Comparison of ENCODE assay signal across 10 mouse cellular contexts in the genomic region with DNA sequence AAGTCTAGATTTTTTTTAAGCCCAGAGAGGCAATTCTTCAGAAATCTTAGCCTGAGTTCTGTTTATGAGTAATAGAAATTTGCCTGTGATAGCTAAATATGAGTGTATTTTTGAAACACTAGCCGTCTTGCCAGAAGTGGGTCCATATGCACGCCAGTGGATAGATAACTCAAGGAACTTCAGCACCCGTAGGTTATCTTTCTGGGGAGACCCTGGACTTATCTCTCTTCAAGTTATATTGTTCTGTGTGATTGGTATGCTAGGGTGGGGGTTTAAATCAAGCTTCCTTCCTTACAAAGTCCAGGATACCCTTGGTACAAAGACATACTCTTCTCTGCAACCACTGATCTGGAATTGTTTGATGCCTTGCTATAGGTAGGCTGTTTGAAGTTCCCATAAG. TPM values are rescaled to one million over a fixed set of nuclear protein-coding genes. Genes with fewer than 3 reads are reported as not detected.
DNase-seq lines count a peak whose midpoint lies in the region; ATAC-seq and TF ChIP-seq lines count a peak whose summit lies in the region.
"Had no signal": no experiment of that assay in that cellular context is flagged by ENCODE, and none has a peak within 500 bp of the region (broad histone marks: within the 10 kb centered on the region; RNA-seq: fewer than 3 reads in every experiment).

No protein-coding gene starts in this region.

- ATAC-seq in intestine, embryonic 14.5 days (replicated peaks; ENCODE audit: low FRiP score, low TSS enrichment, low read depth): no peak
- no peak for ATAC-seq in intestine, embryonic 16.5 days
- ATAC-seq in forebrain, postnatal 0 days: no peak

- H3K36me3 ChIP-seq in intestine, embryonic 14.5 days (ENCODE audit: control insufficient read depth, insufficient read depth, low read length): no peaks in the 10 kb centered on the region
- no peaks in the 10 kb centered on the region for H3K36me3 ChIP-seq in intestine, embryonic 16.5 days (ENCODE audit: control insufficient read depth, insufficient read depth, low read length)
- H3K36me3 ChIP-seq in forebrain, postnatal 0 days (ENCODE audit: insufficient read depth): no peaks in the 10 kb centered on the region
- no peaks in the 10 kb centered on the region for H3K36me3 ChIP-seq in midbrain, embryonic 10.5 days

- H3K4me1 ChIP-seq in intestine, embryonic 14.5 days (replicated peaks; ENCODE audit: control insufficient read depth, insufficient read depth, low read length): peaks cover 10% of the 10 kb centered on the region
- H3K4me1 ChIP-seq in intestine, embryonic 16.5 days (ENCODE audit: control insufficient read depth, insufficient read depth, low read length): peaks cover 8% of the 10 kb centered on the region
- peaks cover 14% of the 10 kb centered on the region for H3K4me1 ChIP-seq in forebrain, postnatal 0 days (ENCODE audit: insufficient read depth)
- peaks cover 21% of the 10 kb centered on the region for H3K4me1 ChIP-seq in midbrain, embryonic 10.5 days

- H3K27ac ChIP-seq in intestine, embryonic 14.5 days (ENCODE audit: low read depth): no peak overlapping the region
- no peak overlapping the region for H3K27ac ChIP-seq in intestine, embryonic 16.5 days (ENCODE audit: low read length)
- no peak overlapping the region for H3K27ac ChIP-seq in forebrain, postnatal 0 days (ENCODE audit: low read depth, low read length)
- no peak overlapping the region for H3K27ac ChIP-seq in midbrain, embryonic 10.5 days (replicated peaks)

- peak overlapping the region; percentile 58 for H3K4me2 ChIP-seq in intestine, embryonic 14.5 days (ENCODE audit: low read length)
- no peak overlapping the region for H3K4me2 ChIP-seq in intestine, embryonic 16.5 days (ENCODE audit: low read depth, low read length)
- peak overlapping the region; percentile 68 for H3K4me2 ChIP-seq in forebrain, postnatal 0 days (ENCODE audit: low read depth)

- peak overlapping the region; percentile 86 for H3K4me3 ChIP-seq in intestine, embryonic 14.5 days (ENCODE audit: low read depth, low read length)
- no peak overlapping the region for H3K4me3 ChIP-seq in intestine, embryonic 16.5 days (ENCODE audit: low read length)
- peak overlapping the region; percentile 92 for H3K4me3 ChIP-seq in forebrain, postnatal 0 days (ENCODE audit: low read depth, low read length)
- H3K4me3 ChIP-seq in midbrain, embryonic 10.5 days: peak overlapping the region; percentile 82

- no peak for DNase-seq in intestine, embryonic 14.5 days (ENCODE audit: low spot score)
- peak; percentile 14 for DNase-seq in c-Kit-positive CD71-positive TER-119-negative erythroid progenitor cells, embryonic 14.5 days (ENCODE audit: low read depth)
- no peak for DNase-seq in forebrain, postnatal 0 days
- no peak for DNase-seq in midbrain, embryonic 10.5 days (ENCODE audit: low spot score)
- no peak for DNase-seq in ovary, adult 18-20 months (ENCODE audit: low spot score)
- DNase-seq in frontal cortex, postnatal 36 days (ENCODE audit: low spot score in 2 of 2): no peak
- no peak for DNase-seq in adrenal gland, adult (ENCODE audit: inconsistent age in 2 of 2, low spot score in 1 of 2)
- DNase-seq: gastrocnemius, postnatal 10 days; retina, postnatal 1 day had no signal

- no peak for TF ChIP-seq CTCF in forebrain, postnatal 0 days (IDR thresholded peaks at IDR 0.05; ENCODE audit: low read depth)

- 69% methylated on average over 3 of the region's 3 CpGs for WGBS in intestine, embryonic 14.5 days
- 56% methylated on average over 3 of the region's 3 CpGs for whole genome bisulfite sequencing in intestine, embryonic 16.5 days
- WGBS in forebrain, postnatal 0 days: 74% methylated on average over 3 of the region's 3 CpGs
- 87% methylated on average over 3 of the region's 3 CpGs for WGBS in midbrain, embryonic 10.5 days

- H3K9ac ChIP-seq in intestine, embryonic 14.5 days (ENCODE audit: low read length): no peak overlapping the region; the same call in 1 of the 2 replicates
- no peak overlapping the region for H3K9ac ChIP-seq in intestine, embryonic 16.5 days (ENCODE audit: low read depth, low read length)
- H3K9ac ChIP-seq in forebrain, postnatal 0 days: no peak overlapping the region

- no peaks in the 10 kb centered on the region for H3K27me3 ChIP-seq in intestine, embryonic 14.5 days (replicated peaks; ENCODE audit: control insufficient read depth, insufficient read depth, low read length)
- no peaks in the 10 kb centered on the region for H3K27me3 ChIP-seq in intestine, embryonic 16.5 days (replicated peaks; ENCODE audit: control insufficient read depth, insufficient read depth, low read length)
- H3K27me3 ChIP-seq in forebrain, postnatal 0 days (ENCODE audit: insufficient read depth, low read length): no peaks in the 10 kb centered on the region
- no peaks in the 10 kb centered on the region for H3K27me3 ChIP-seq in midbrain, embryonic 10.5 days (ENCODE audit: low read depth, poor library complexity, severe bottlenecking)

- H3K9me3 ChIP-seq in intestine, embryonic 14.5 days (ENCODE audit: control insufficient read depth, low read length): no peaks in the 10 kb centered on the region
- H3K9me3 ChIP-seq in intestine, embryonic 16.5 days (ENCODE audit: control insufficient read depth, low read length): no peaks in the 10 kb centered on the region
- H3K9me3 ChIP-seq in forebrain, postnatal 0 days (ENCODE audit: low read length): no peaks in the 10 kb centered on the region
- no peaks in the 10 kb centered on the region for H3K9me3 ChIP-seq in midbrain, embryonic 10.5 days (replicated peaks)

RNA-seq across cellular contexts. Expression of a gene that starts 1.7 kb away (rescaled TPM):
- polyA plus RNA-seq in intestine, embryonic 14.5 days (2014; fragmentation: Nextera tagmentation; extraction: Ambion mirVana): 49.9 and 51.0 TPM in 2 replicates
- polyA plus RNA-seq in intestine, embryonic 16.5 days (2015; fragmentation: Nextera tagmentation; extraction: Ambion mirVana): 37.5 and 38.3 TPM in 2 replicates
- total RNA-seq in forebrain, postnatal 0 days (2014; rRNA removed): 92.8 and 94.0 TPM in 2 replicates
- polyA plus RNA-seq in forebrain, postnatal 0 days (2015; fragmentation: Nextera tagmentation; extraction: Ambion mirVana): 80.4 and 101 TPM in 2 replicates
- 67.1 and 68.4 TPM in 2 replicates for polyA plus RNA-seq in midbrain, embryonic 10.5 days (2016; fragmentation: Nextera tagmentation; extraction: Ambion mirVana)

RNA-seq across cellular contexts. Expression of a gene that starts 46.7 kb away (rescaled TPM):
- 28.3 and 36.5 TPM in 2 replicates for polyA plus RNA-seq in intestine, embryonic 14.5 days (2014; fragmentation: Nextera tagmentation; extraction: Ambion mirVana)
- 23.0 and 24.2 TPM in 2 replicates for polyA plus RNA-seq in intestine, embryonic 16.5 days (2015; fragmentation: Nextera tagmentation; extraction: Ambion mirVana)
- total RNA-seq in forebrain, postnatal 0 days (2014; rRNA removed): 11.8 and 13.5 TPM in 2 replicates
- polyA plus RNA-seq in forebrain, postnatal 0 days (2015; fragmentation: Nextera tagmentation; extraction: Ambion mirVana): 9.4 and 9.8 TPM in 2 replicates
- 23.4 and 23.5 TPM in 2 replicates for polyA plus RNA-seq in midbrain, embryonic 10.5 days (2016; fragmentation: Nextera tagmentation; extraction: Ambion mirVana)

RNA-seq across cellular contexts. Expression of a gene that starts 50.3 kb away (rescaled TPM):
- polyA plus RNA-seq in intestine, embryonic 14.5 days (2014; fragmentation: Nextera tagmentation; extraction: Ambion mirVana): 0.75 and 0.76 TPM in 2 replicates
- 1.2 and 1.5 TPM in 2 replicates for polyA plus RNA-seq in intestine, embryonic 16.5 days (2015; fragmentation: Nextera tagmentation; extraction: Ambion mirVana)
- total RNA-seq in forebrain, postnatal 0 days (2014; rRNA removed): 4.1 TPM in 1 of 2 replicates, not detected in the other
- polyA plus RNA-seq in forebrain, postnatal 0 days (2015; fragmentation: Nextera tagmentation; extraction: Ambion mirVana): 4.3 and 5.7 TPM in 2 replicates
- polyA plus RNA-seq in midbrain, embryonic 10.5 days (2016; fragmentation: Nextera tagmentation; extraction: Ambion mirVana): 0.41 TPM in 1 of 2 replicates, not detected in the other
